14 mouse cellular contexts compared by ENCODE assay signal in genomic region chr10:19396485-19397137, GRCm38 (mm10). TPM values are rescaled to one million over a fixed set of nuclear protein-coding genes. Genes with fewer than 3 reads are reported as not detected.
DNase-seq lines count a peak whose midpoint lies in the region; ATAC-seq and TF ChIP-seq lines count a peak whose summit lies in the region.
"Had no signal": no experiment of that assay in that cellular context is flagged by ENCODE, and none has a peak within 500 bp of the region (broad histone marks: within the 10 kb centered on the region; RNA-seq: fewer than 3 reads in every experiment).

No protein-coding gene starts in this region.

- peak overlapping the region; percentile 7; the same call in 1 of the 2 replicates for H3K4me2 ChIP-seq in CH12.LX (ENCODE audit: insufficient read depth, low read depth, poor library complexity, severe bottlenecking)
- peak overlapping the region; percentile 29 for H3K4me2 ChIP-seq in forebrain, embryonic 15.5 days (replicated peaks)
- H3K4me2 ChIP-seq in midbrain, embryonic 12.5 days (replicated peaks) = peak overlapping the region; percentile 39
- H3K4me2 ChIP-seq in lung, postnatal 0 days (replicated peaks; ENCODE audit: low read depth, low read length) = no peak overlapping the region
- H3K4me2 ChIP-seq: heart, embryonic 12.5 days had no signal

- 3% methylated on average over 9 of the region's 9 CpGs for WGBS in forebrain, embryonic 15.5 days
- 28% methylated on average over 9 of the region's 9 CpGs for WGBS in midbrain, embryonic 12.5 days
- 54% methylated on average over 9 of the region's 9 CpGs for WGBS in lung, postnatal 0 days

- no peak overlapping the region for H3K4me3 ChIP-seq in CH12.LX (replicated peaks in 1 of 3; ENCODE audit: low read depth in 2 of 3, low read length in 2 of 3, poor library complexity in 1 of 3)
- H3K4me3 ChIP-seq in forebrain, embryonic 15.5 days = no peak overlapping the region
- no peak overlapping the region for H3K4me3 ChIP-seq in midbrain, embryonic 12.5 days
- no peak overlapping the region for H3K4me3 ChIP-seq in lung, postnatal 0 days (ENCODE audit: low read depth, low read length)
- H3K4me3 ChIP-seq: heart, embryonic 12.5 days had no signal

- H3K79me2 ChIP-seq in CH12.LX (replicated peaks; ENCODE audit: control insufficient read depth, extremely low read depth, insufficient read depth, poor library complexity, severe bottlenecking) = no peaks in the 10 kb centered on the region

- peaks cover 14 to 24% of the 10 kb centered on the region in 2 experiments for H3K4me1 ChIP-seq in CH12.LX (ENCODE audit: control insufficient read depth in 1 of 2, insufficient read depth in 2 of 2)
- peaks cover 24% of the 10 kb centered on the region for H3K4me1 ChIP-seq in forebrain, embryonic 15.5 days
- peaks cover 28% of the 10 kb centered on the region for H3K4me1 ChIP-seq in midbrain, embryonic 12.5 days
- H3K4me1 ChIP-seq in lung, postnatal 0 days (ENCODE audit: insufficient read depth, low read depth, low read length) = no peaks in the 10 kb centered on the region
- H3K4me1 ChIP-seq: heart, embryonic 12.5 days had no signal

- in situ Hi-C loops in CH12.LX (cut with MboI; ENCODE audit: low pct_ligation_motif_present, low pct_unique_long_range_greater_than_20kb, low sequenced_read_pairs) = no loop called here

- dilution Hi-C loops in CH12.LX (cut with MboI; ENCODE audit: extremely low pct_ligation_motif_present, extremely low pct_unique_long_range_greater_than_20kb, low sequenced_read_pairs) = no loop called here

- no peak overlapping the region for H3K27ac ChIP-seq in CH12.LX (ENCODE audit: insufficient read depth, low read depth)
- peak overlapping the region; percentile 54 for H3K27ac ChIP-seq in forebrain, embryonic 15.5 days (replicated peaks)
- peak overlapping the region; percentile 12; the same call in 1 of the 2 replicates for H3K27ac ChIP-seq in midbrain, embryonic 12.5 days (replicated peaks)
- H3K27ac ChIP-seq in lung, postnatal 0 days (ENCODE audit: low read length) = no peak overlapping the region
- H3K27ac ChIP-seq: liver, embryonic 14.5 days had no signal

- no peak for TF ChIP-seq CTCF in CH12.LX (conservative IDR thresholded peaks at IDR 0.05 in 1 of 2, IDR thresholded peaks at IDR 0.05 in 1 of 2; ENCODE audit: low read depth in 2 of 2, low read length in 2 of 2)
- TF ChIP-seq CTCF in lung, postnatal 0 days (IDR thresholded peaks at IDR 0.05) = no peak

- no peak for TF ChIP-seq POLR2A in CH12.LX (IDR thresholded peaks at IDR 0.05; ENCODE audit: low read depth, low read length)

- no peaks in the 10 kb centered on the region for H3K9me3 ChIP-seq in CH12.LX (replicated peaks; ENCODE audit: low read length)
- no peaks in the 10 kb centered on the region for H3K9me3 ChIP-seq in forebrain, embryonic 15.5 days
- no peaks in the 10 kb centered on the region for H3K9me3 ChIP-seq in midbrain, embryonic 12.5 days
- no peaks in the 10 kb centered on the region for H3K9me3 ChIP-seq in lung, postnatal 0 days (ENCODE audit: low read length)
- H3K9me3 ChIP-seq: heart, embryonic 12.5 days had no signal

- no peak overlapping the region for H3K9ac ChIP-seq in CH12.LX (ENCODE audit: insufficient read depth, low read depth)
- H3K9ac ChIP-seq in forebrain, embryonic 15.5 days (replicated peaks) = 0 out of 2 replicates have a peak overlapping the region, but pooled peaks have one; percentile 8
- no peak overlapping the region for H3K9ac ChIP-seq in midbrain, embryonic 12.5 days (replicated peaks)
- H3K9ac ChIP-seq in lung, postnatal 0 days (replicated peaks; ENCODE audit: low read depth) = no peak overlapping the region
- H3K9ac ChIP-seq: heart, embryonic 12.5 days; liver, embryonic 14.5 days had no signal

- TF ChIP-seq RAD21 in CH12.LX (IDR thresholded peaks at IDR 0.05; ENCODE audit: low read depth, low read length) = no peak

- peak; percentile 97 for ATAC-seq in forebrain, embryonic 15.5 days (replicated peaks)
- peak; percentile 91 for ATAC-seq in midbrain, embryonic 12.5 days (ENCODE audit: low FRiP score, low read depth)
- no peak for ATAC-seq in lung, postnatal 0 days

- no peaks in the 10 kb centered on the region for H3K27me3 ChIP-seq in CH12.LX (replicated peaks)
- 0 out of 2 replicates have a peak, but pooled peaks cover 4% of the 10 kb centered on the region for H3K27me3 ChIP-seq in forebrain, embryonic 15.5 days
- peaks cover 4% of the 10 kb centered on the region; the same call in 1 of the 2 replicates for H3K27me3 ChIP-seq in midbrain, embryonic 12.5 days
- H3K27me3 ChIP-seq in lung, postnatal 0 days (replicated peaks; ENCODE audit: insufficient read depth, low read length) = 0 out of 2 replicates have a peak, but pooled peaks cover 3% of the 10 kb centered on the region

- peak; percentile 58 for DNase-seq in heart, adult 11 months
- DNase-seq in heart, postnatal 36 days = no peak
- peak; percentile 64 for DNase-seq in CH12.LX (ENCODE audit: extremely low read depth)
- no peak for DNase-seq in spleen, postnatal 4 days (ENCODE audit: low spot score in 2 of 2)
- no peak for DNase-seq in adrenal gland, postnatal 4 days (ENCODE audit: low spot score in 2 of 2)
- no peak for DNase-seq in lung, postnatal 0 days (ENCODE audit: low spot score)

- TF ChIP-seq EP300 in CH12.LX (IDR thresholded peaks at IDR 0.05; ENCODE audit: low read length) = peak; percentile 38; the same call in 1 of the 2 replicates
- TF ChIP-seq EP300 in lung, postnatal 0 days (IDR thresholded peaks at IDR 0.05) = no peak

- no peaks in the 10 kb centered on the region for H3K36me3 ChIP-seq in CH12.LX (replicated peaks in 1 of 2; ENCODE audit: control insufficient read depth in 1 of 2, insufficient read depth in 1 of 2, low read length in 1 of 2)
- H3K36me3 ChIP-seq in forebrain, embryonic 15.5 days = no peaks in the 10 kb centered on the region
- no peaks in the 10 kb centered on the region for H3K36me3 ChIP-seq in midbrain, embryonic 12.5 days
- H3K36me3 ChIP-seq in lung, postnatal 0 days (ENCODE audit: insufficient read depth, low read length) = no peaks in the 10 kb centered on the region
- H3K36me3 ChIP-seq: heart, embryonic 12.5 days had no signal

- intact Hi-C loops in heart, postnatal 36 days (cut with DNase I) = no loop called here

TF ChIP-seq in CH12.LX, 34 proteins besides CTCF, POLR2A, EP300 and RAD21:
- no peak for TF ChIP-seq JUND (conservative IDR thresholded peaks at IDR 0.05; ENCODE audit: low read depth, low read length)
- TF ChIP-seq PAX5 (IDR thresholded peaks at IDR 0.05; ENCODE audit: low read length) = no peak
- peak; percentile 17; the same call in 1 of the 2 replicates for TF ChIP-seq USF1 (IDR thresholded peaks at IDR 0.05; ENCODE audit: low read depth, low read length)
- TF ChIP-seq SIN3A (IDR thresholded peaks at IDR 0.05; ENCODE audit: low read length) = peak; percentile 66; the same call in 1 of the 2 replicates
- peak; percentile 32; the same call in 1 of the 2 replicates for TF ChIP-seq MAX (IDR thresholded peaks at IDR 0.05; ENCODE audit: low read length)
- TF ChIP-seq TCF12 (IDR thresholded peaks at IDR 0.05; ENCODE audit: low read depth, low read length) = peak; percentile 31; the same call in 1 of the 2 replicates
- TF ChIP-seq IRF4 (IDR thresholded peaks at IDR 0.05; ENCODE audit: low read depth, low read length) = 0 out of 2 replicates have a peak, but pooled peaks have one; percentile 32
- peak; percentile 45 for TF ChIP-seq ETS1 (conservative IDR thresholded peaks at IDR 0.05; ENCODE audit: low read depth, low read length)

RNA-seq across cellular contexts. Expression of gene Olig3, which starts 40.3 kb away (rescaled TPM):
- not detected for total RNA-seq in heart, postnatal 36 days (2021)
- total RNA-seq in CH12.LX (2012; rRNA removed) (not detected in 2 replicates), CH12.LX (2014; rRNA removed) (not detected in 2 replicates)
- polyA plus RNA-seq in CH12.LX (2012; ENCODE audit: insufficient read length, low read depth) = not detected in 2 replicates
- 0.99 and 1.6 TPM in 2 replicates for polyA plus RNA-seq in forebrain, embryonic 15.5 days (2015; fragmentation: Nextera tagmentation; extraction: Ambion mirVana)
- polyA plus RNA-seq in midbrain, embryonic 12.5 days (2016; fragmentation: Nextera tagmentation; extraction: Ambion mirVana) = 11.1 and 65.4 TPM in 2 replicates
- not detected for total RNA-seq in adrenal gland, postnatal 4 days (2021)
- polyA plus RNA-seq in lung, postnatal 0 days (2015; fragmentation: Nextera tagmentation; extraction: Ambion mirVana) = not detected in 2 replicates
- total RNA-seq: megakaryocyte-erythroid progenitor cell, adult 5-6 weeks had no signal
- polyA plus RNA-seq: C2C12; intestine, embryonic 14.5 days; liver, embryonic 14.5 days; stomach, embryonic 14.5 days had no signal

Comparison
In these comparisons a context has a peak if more than half of its experiments do, and no peak if none do; other contexts are left out.
1. DNase-seq: peak in heart, adult 11 months (single experiment) and CH12.LX (single experiment); none in heart, postnatal 36 days (0 of 2), spleen, postnatal 4 days (0 of 2), adrenal gland, postnatal 4 days (0 of 2) and lung, postnatal 0 days (single experiment).
2. H3K27ac ChIP-seq: peak in forebrain, embryonic 15.5 days (single experiment) and midbrain, embryonic 12.5 days (single experiment); none in CH12.LX (single experiment) and lung, postnatal 0 days (single experiment).